Mouse (Mus musculus) lung, embryonic 14.5 days (tissue): Measurements from ENCODE around the gene Fbxw11. TPM values are rescaled to one million over a fixed set of nuclear protein-coding genes. Genes with fewer than 3 reads are reported as not detected.
"Not testable (repeated sequence)": the region's sequence is repeated elsewhere in the genome, so short reads cannot be mapped to it uniquely, and the experiment has no call there.

ENCODE experiments used
- ATAC-seq: fragments of 200-750 bp; cut with Nextera tagmentation; 2 replicates; pipeline ENCODE4 v1.8.0; 2017; ENCODE audit warnings: mild to moderate bottlenecking, moderate TSS enrichment, moderate library complexity; ENCODE audit not compliant: insufficient read depth
- DNase-seq: peaks from one replicate; pipeline ENCODE4 v3.0.0-alpha.2; 2015
- H3K27ac ChIP-seq: fragments of 300-500 bp; sonication (generic); 2 replicates; pipeline ENCODE4 v1.5.1; 2014; ENCODE audit warnings: low read depth, mild to moderate bottlenecking, moderate library complexity
- H3K27me3 ChIP-seq: fragments of 300-500 bp; sonication (generic); 2 replicates; pipeline ENCODE4 v1.6.1; 2014; ENCODE audit warnings: low read length, control low read depth; ENCODE audit not compliant: insufficient read depth
- H3K36me3 ChIP-seq: fragments of 300-500 bp; sonication (generic); 2 replicates; pipeline ENCODE4 v1.6.1; 2014; ENCODE audit warnings: control low read depth; ENCODE audit not compliant: insufficient read depth
- H3K4me1 ChIP-seq: fragments of 300-500 bp; sonication (generic); 2 replicates; pipeline ENCODE4 v1.6.1; 2014; ENCODE audit warnings: antibody characterized with exemption, control low read depth; ENCODE audit not compliant: insufficient read depth
- H3K4me2 ChIP-seq: fragments of 300-500 bp; sonication (generic); 2 replicates; pipeline ENCODE4 v1.6.1; 2014; ENCODE audit warnings: mild to moderate bottlenecking
- H3K4me3 ChIP-seq: fragments of 300-500 bp; sonication (generic); 2 replicates; pipeline ENCODE4 v1.5.1; 2014; ENCODE audit warnings: low read depth, low read length
- H3K9ac ChIP-seq: fragments of 300-500 bp; sonication (generic); 2 replicates; pipeline ENCODE4 v1.6.1; 2014
- H3K9me3 ChIP-seq: fragments of 300-500 bp; sonication (generic); 2 replicates; pipeline ENCODE4 v1.6.1; 2016; ENCODE audit warnings: low read depth, low read length, control low read depth
- CTCF ChIP-seq: IDR thresholded peaks from 2 replicates; pipeline ENCODE4 v1.5.1; 2016; ENCODE audit warnings: antibody characterized with exemption, low read depth
- WGBS: fragments of 180-500 bp; shearing (Covaris S2); extraction: QIAGEN DNeasy Blood & Tissue Kit; methylation state at CpG from one replicate; pipeline ENCODE4 v1.1.7; 2014; 5-methylcytosine and 5-hydroxymethylcytosine counted together
- polyA plus RNA-seq: library from polyadenylated mRNA; unstranded; fragments of >200 nt; fragmentation: Nextera tagmentation; extraction: Ambion mirVana; gene quantifications from 2 replicates; pipeline ENCODE4 v1.2.1, GENCODE M21; 2014

Fbxw11 gene
- polyA plus RNA-seq, 1 experiment from 2014 or later: 89.5 TPM

GRCm38 (mm10) chr11:32616091-32616490 is 26.4 kb upstream of the Fbxw11 start:
- H3K27me3 ChIP-seq: no peaks in the 10 kb centered on the region
- H3K4me1 ChIP-seq: peaks cover 9% of the 10 kb centered on the region
- no peaks in the 10 kb centered on the region for H3K9me3 ChIP-seq
- ATAC-seq (no peak), DNase-seq (no peak)
- no peak overlapping the region for H3K27ac ChIP-seq
- no peak overlapping the region; the same call in 1 of the 2 replicates for H3K4me2 ChIP-seq
- H3K36me3 ChIP-seq: 0 out of 2 replicates have a peak, but pooled peaks cover 4% of the 10 kb centered on the region
- no peak for TF ChIP-seq CTCF
- 59% methylated on average over 6 of the region's 6 CpGs for WGBS
- H3K9ac ChIP-seq: no peak overlapping the region
- H3K4me3 ChIP-seq: no peak overlapping the region

- DNase-seq (no peak), ATAC-seq (no peak)
- no peak overlapping the region for H3K9ac ChIP-seq
- TF ChIP-seq CTCF: no peak
- H3K36me3 ChIP-seq: 0 out of 2 replicates have a peak, but pooled peaks cover 4% of the 10 kb centered on the region
- no peaks in the 10 kb centered on the region for H3K27me3 ChIP-seq
- H3K4me3 ChIP-seq: no peak overlapping the region
- 78% methylated on average over 1 of the region's 1 CpGs for WGBS
- H3K9me3 ChIP-seq: no peaks in the 10 kb centered on the region
- H3K4me1 ChIP-seq: peaks cover 9% of the 10 kb centered on the region
- H3K4me2 ChIP-seq: no peak overlapping the region
- no peak overlapping the region for H3K27ac ChIP-seq
Observed at GRCm38 (mm10) chr11:32618036-32618435, 24.5 kb upstream of the Fbxw11 start.

DNA sequence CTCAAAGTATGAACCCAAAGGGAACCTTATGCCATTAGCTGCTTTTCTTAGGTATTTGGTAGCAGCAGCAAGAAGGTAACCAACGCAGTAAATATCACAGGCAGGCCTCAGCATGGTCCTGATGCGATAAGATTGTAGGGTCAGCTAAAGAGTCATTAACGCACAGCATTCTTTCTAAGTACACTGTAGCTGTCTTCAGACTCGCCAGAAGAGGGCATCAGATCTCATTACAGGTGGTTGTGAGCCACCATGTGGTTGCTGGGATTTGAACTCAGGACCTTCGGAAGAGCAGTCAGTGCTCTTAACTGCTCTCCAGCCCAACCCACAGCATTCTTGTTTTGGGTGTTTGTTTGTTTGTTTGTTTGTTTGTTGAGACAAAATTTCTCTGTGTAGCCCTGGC is 23.9 kb upstream of the Fbxw11 start:
- not testable (repeated sequence) for H3K9me3 ChIP-seq, H3K9ac ChIP-seq, H3K36me3 ChIP-seq, H3K4me2 ChIP-seq, DNase-seq, H3K4me1 ChIP-seq, ATAC-seq, H3K27me3 ChIP-seq, H3K4me3 ChIP-seq
- peak overlapping the region; percentile 85; the same call in 1 of the 2 replicates for H3K27ac ChIP-seq
- peak; percentile 38 for TF ChIP-seq CTCF
- 80% methylated on average over 5 of the region's 5 CpGs for WGBS

GRCm38 (mm10) chr11:32619257-32619816 is 23.2 kb upstream of the Fbxw11 start:
- 0 out of 2 replicates have a peak, but pooled peaks cover 4% of the 10 kb centered on the region for H3K36me3 ChIP-seq
- no peaks in the 10 kb centered on the region for H3K27me3 ChIP-seq
- H3K9me3 ChIP-seq: no peaks in the 10 kb centered on the region
- 27% methylated on average over 8 of the region's 8 CpGs for WGBS
- peak overlapping the region; percentile 85 for H3K27ac ChIP-seq
- no peak overlapping the region for H3K4me2 ChIP-seq
- H3K4me3 ChIP-seq: no peak overlapping the region
- TF ChIP-seq CTCF: no peak
- DNase-seq: peak; percentile 88
- H3K4me1 ChIP-seq: peaks cover 9% of the 10 kb centered on the region
- no peak overlapping the region for H3K9ac ChIP-seq
- ATAC-seq: peak; percentile 89

DNA sequence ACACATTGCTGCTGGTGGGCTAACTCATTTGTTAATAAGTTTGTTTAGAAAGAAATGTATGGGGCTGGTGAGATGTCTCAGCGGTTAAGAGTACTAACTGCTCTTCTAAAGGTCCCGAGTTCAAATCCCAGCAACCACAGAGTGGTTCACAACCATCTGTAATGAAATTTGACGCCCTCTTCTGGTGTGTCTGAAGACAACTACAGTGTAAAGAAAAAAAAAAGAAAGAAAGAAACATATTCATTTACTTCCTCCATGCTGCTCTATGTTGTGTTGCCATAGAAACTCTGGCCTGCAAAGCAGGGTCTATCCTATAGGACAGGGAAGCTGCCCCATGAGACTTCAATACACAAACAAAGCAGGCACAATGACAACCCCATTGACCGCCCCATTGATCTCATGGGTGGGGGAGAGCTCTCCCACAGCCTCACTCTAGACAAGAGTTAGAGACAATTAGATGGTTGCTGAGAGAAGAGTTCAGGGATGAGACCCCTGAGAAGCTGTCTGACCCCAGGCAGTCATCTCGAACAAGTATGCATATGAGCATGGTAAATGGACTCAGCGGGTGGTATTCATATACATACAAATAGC is 22.6 kb upstream of the Fbxw11 start:
- WGBS: 64% methylated on average over 6 of the region's 6 CpGs
- no peak overlapping the region for H3K4me3 ChIP-seq
- no peak for ATAC-seq
- H3K4me2 ChIP-seq: no peak overlapping the region
- no peaks in the 10 kb centered on the region for H3K27me3 ChIP-seq
- DNase-seq: no peak
- H3K4me1 ChIP-seq: peaks cover 9% of the 10 kb centered on the region
- H3K27ac ChIP-seq: peak overlapping the region; percentile 85
- H3K9ac ChIP-seq: no peak overlapping the region
- H3K9me3 ChIP-seq: no peaks in the 10 kb centered on the region
- H3K36me3 ChIP-seq: 0 out of 2 replicates have a peak, but pooled peaks cover 4% of the 10 kb centered on the region
- TF ChIP-seq CTCF: no peak

DNA sequence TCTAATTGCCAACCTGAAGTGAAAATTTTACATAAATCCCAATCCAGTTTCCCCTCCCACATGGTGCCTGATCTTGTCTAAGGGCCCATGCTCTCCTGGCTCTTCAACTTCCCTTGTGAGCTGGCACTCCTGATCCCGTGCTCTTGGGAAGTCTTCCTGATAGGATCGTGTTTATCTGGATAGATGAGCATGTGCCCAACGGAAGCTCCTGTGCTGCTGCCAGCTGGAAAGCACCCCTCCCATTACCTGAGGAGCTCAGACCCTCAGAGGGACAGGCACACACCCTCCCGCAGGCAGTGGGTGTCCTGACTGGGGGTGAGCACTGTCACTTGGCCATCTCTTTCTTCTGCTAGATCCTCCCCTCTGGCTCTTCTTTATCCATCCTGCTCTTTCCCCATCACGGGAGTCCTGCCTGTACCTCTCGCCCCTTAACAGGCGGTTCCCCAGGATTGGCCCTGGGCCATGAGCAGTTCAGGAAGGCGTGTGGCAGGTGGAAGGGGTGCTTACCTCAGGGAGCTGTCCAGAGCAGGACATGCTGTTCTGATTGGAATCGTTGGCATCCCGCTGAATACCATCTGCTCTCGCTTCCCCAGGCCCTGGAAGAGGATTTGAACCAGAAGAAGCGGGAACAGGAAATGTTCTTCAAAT is 20.6 kb upstream of the Fbxw11 start:
- Histone ChIP-seq H3K27ac (no peak overlapping the region), H3K4me3 (no peak overlapping the region), H3K9me3 (no peaks in the 10 kb centered on the region), H3K36me3 (0 out of 2 replicates have a peak, but pooled peaks cover 4% of the 10 kb centered on the region), H3K9ac (no peak overlapping the region), H3K4me1 (peaks cover 9% of the 10 kb centered on the region), H3K27me3 (no peaks in the 10 kb centered on the region), H3K4me2 (no peak overlapping the region)
- no peak for TF ChIP-seq CTCF
- DNase-seq (no peak), ATAC-seq (no peak)
- 71% methylated on average over 12 of the region's 12 CpGs for WGBS

GRCm38 (mm10) chr11:32622479-32623190 is 19.9 kb upstream of the Fbxw11 start:
- peaks cover 9% of the 10 kb centered on the region for H3K4me1 ChIP-seq
- H3K9me3 ChIP-seq: no peaks in the 10 kb centered on the region
- H3K27me3 ChIP-seq: no peaks in the 10 kb centered on the region
- ATAC-seq (no peak), DNase-seq (no peak)
- no peak overlapping the region for H3K4me3 ChIP-seq
- H3K36me3 ChIP-seq: 0 out of 2 replicates have a peak, but pooled peaks cover 4% of the 10 kb centered on the region
- H3K4me2 ChIP-seq: no peak overlapping the region
- TF ChIP-seq CTCF: no peak
- WGBS: 84% methylated on average over 13 of the region's 13 CpGs
- no peak overlapping the region for H3K9ac ChIP-seq
- H3K27ac ChIP-seq: no peak overlapping the region
